Mouse (Mus musculus) lung, postnatal 0 days (tissue): ENCODE data around the gene Pibf1.

Experiments used
- CTCF ChIP-seq: IDR thresholded peaks from 2 replicates; pipeline ENCODE4 v1.5.1; 2016; ENCODE audit warnings: antibody characterized with exemption, mild to moderate bottlenecking
- EP300 ChIP-seq: IDR thresholded peaks from 2 replicates; pipeline ENCODE4 v1.6.1; 2016; ENCODE audit warnings: antibody characterized with exemption, mild to moderate bottlenecking, control low read depth

- TF ChIP-seq CTCF (no peak), EP300 (no peak)
Observed at GRCm38 (mm10) chr14:99274056-99274455, 174.8 kb downstream of the Pibf1 start.
